Mouse (Mus musculus) ES-E14 (cell line): ENCODE results near the gene Capn1. TPM values are rescaled to one million over a fixed set of nuclear protein-coding genes. Genes with fewer than 3 reads are reported as not detected.
A peak's percentile ranks its signal among the peaks of the same experiment; 100 is the strongest.

ENCODE experiments used
- DNase-seq: peaks from one replicate; pipeline ENCODE4 v3.0.0-alpha.2; 2013; ENCODE audit warnings: low read depth, low spot score
- H3K27ac ChIP-seq: 2 replicates; pipeline ENCODE4 v1.5.1; 2012; ENCODE audit warnings: low read depth, mild to moderate bottlenecking, low read length, moderate library complexity, mixed read lengths; ENCODE audit not compliant: poor library complexity, insufficient read depth, severe bottlenecking
- H3K36me3 ChIP-seq: 2 replicates; pipeline ENCODE4 v1.6.1; 2012; ENCODE audit warnings: mild to moderate bottlenecking, low read length, moderate library complexity, mixed read lengths; ENCODE audit not compliant: control insufficient read depth, poor library complexity, insufficient read depth, severe bottlenecking
- H3K4me1 ChIP-seq, 2 experiments: fragments of 150-350 bp in 1 of 2; sonication (generic) in 1 of 2; 2 replicates each; pipeline ENCODE4 v1.6.1; 2012; ENCODE audit warnings: low read length in 2 of 2, mild to moderate bottlenecking in 1 of 2, mixed read lengths in 1 of 2; ENCODE audit not compliant: control insufficient read depth in 2 of 2, insufficient read depth in 2 of 2, poor library complexity in 1 of 2
- H3K4me3 ChIP-seq, 2 experiments: fragments of 150-350 bp in 1 of 2; sonication (generic) in 1 of 2; 2 replicates each; pipeline ENCODE4 v1.5.1; 2012; ENCODE audit warnings: low read length in 2 of 2, low read depth in 1 of 2, mild to moderate bottlenecking in 1 of 2, mixed read lengths in 1 of 2; ENCODE audit not compliant: insufficient read depth in 1 of 2, poor library complexity in 1 of 2, severe bottlenecking in 1 of 2
- H3K9ac ChIP-seq: 2 replicates; pipeline ENCODE4 v1.6.1; 2012; ENCODE audit warnings: low read depth, mild to moderate bottlenecking, low read length, mixed read lengths; ENCODE audit not compliant: poor library complexity, insufficient read depth, severe bottlenecking
- H3K9me3 ChIP-seq: fragments of 150-350 bp; sonication (generic); 2 replicates; pipeline ENCODE4 v1.6.1; 2012; ENCODE audit warnings: low read depth, mild to moderate bottlenecking, low read length; ENCODE audit not compliant: control insufficient read depth, insufficient read depth
- CHD2 ChIP-seq: IDR thresholded peaks from 2 replicates; pipeline ENCODE4 v1.6.1; 2014; ENCODE audit warnings: mild to moderate bottlenecking, low read depth, low read length, inconsistent platforms
- HCFC1 ChIP-seq: IDR thresholded peaks from 2 replicates; pipeline ENCODE4 v1.6.1; 2012; ENCODE audit warnings: low read length, inconsistent platforms, borderline replicate concordance; ENCODE audit not compliant: insufficient read depth
- MAFK ChIP-seq: IDR thresholded peaks from 2 replicates; pipeline ENCODE4 v1.6.1; 2014; ENCODE audit warnings: mild to moderate bottlenecking, low read depth, low read length, inconsistent platforms; ENCODE audit not compliant: insufficient read depth
- ZC3H11A ChIP-seq: IDR thresholded peaks from 2 replicates; pipeline ENCODE4 v1.6.1; 2012; ENCODE audit warnings: low read depth, mild to moderate bottlenecking, inconsistent platforms, low read length, borderline replicate concordance
- ZNF384 ChIP-seq: IDR thresholded peaks from 2 replicates; pipeline ENCODE4 v1.6.1; 2012; ENCODE audit warnings: low read depth, low read length, inconsistent platforms
- in situ Hi-C, 2 experiments: fragments of 600-800 bp; cut with MboI; formaldehyde crosslinking; loops; one replicate each; pipeline ENCODE4 v1.15.1; 2025; ENCODE audit warnings: low sequenced_read_pairs in 2 of 2, inconsistent platforms in 1 of 2; ENCODE audit not compliant: unreplicated experiment in 2 of 2
- total RNA-seq: library from RNA; depleted of rRNA; stranded (reverse); fragments of 300-350 nt; gene quantifications from 2 replicates; pipeline ENCODE4 v1.2.3, GENCODE M21; 2012

The Capn1 gene
- total RNA-seq, 1 experiment = 20.4 TPM

GRCm38 (mm10) chr19:5975676-5976075 is 40.0 kb downstream of the Capn1 start:
- H3K9ac ChIP-seq = no peak overlapping the region
- TF ChIP-seq ZC3H11A (no peak), HCFC1 (no peak), ZNF384 (no peak), MAFK (no peak), CHD2 (no peak)
- no peak for DNase-seq
- H3K9me3 ChIP-seq = no peaks in the 10 kb centered on the region
- H3K27ac ChIP-seq = no peak overlapping the region
- H3K4me3 ChIP-seq = no peak overlapping the region
- no peaks in the 10 kb centered on the region for H3K4me1 ChIP-seq
- in situ Hi-C loops = no loop called here
- H3K36me3 ChIP-seq = no peaks in the 10 kb centered on the region

GRCm38 (mm10) chr19:5975112-5975511 is 40.6 kb downstream of the Capn1 start:
- no peak overlapping the region for H3K4me3 ChIP-seq
- DNase-seq = no peak
- H3K27ac ChIP-seq = no peak overlapping the region
- no peaks in the 10 kb centered on the region for H3K4me1 ChIP-seq
- no peak overlapping the region for H3K9ac ChIP-seq
- in situ Hi-C loops = no loop called here
- H3K9me3 ChIP-seq = no peaks in the 10 kb centered on the region
- no peak for TF ChIP-seq ZC3H11A
- TF ChIP-seq HCFC1 = no peak
- no peak for TF ChIP-seq ZNF384
- TF ChIP-seq CHD2 = no peak
- no peak for TF ChIP-seq MAFK
- H3K36me3 ChIP-seq = no peaks in the 10 kb centered on the region

- Histone ChIP-seq H3K36me3 (no peaks in the 10 kb centered on the region), H3K27ac (no peak overlapping the region), H3K9me3 (no peaks in the 10 kb centered on the region), H3K9ac (no peak overlapping the region), H3K4me3 (no peak overlapping the region), H3K4me1 (peaks cover 3 to 5% of the 10 kb centered on the region in 2 experiments; a peak in 2 of 4 replicates)
- DNase-seq = no peak
- TF ChIP-seq HCFC1 = no peak
- TF ChIP-seq ZNF384 = no peak
- TF ChIP-seq ZC3H11A = no peak
- TF ChIP-seq MAFK = no peak
- TF ChIP-seq CHD2 = no peak
- in situ Hi-C loops = loop anchor here in 1 of 2 experiments (10.0 kb wide), 1 partner anchor 157 kb away; the partner anchor contains the start of gene Snx15
Measured at GRCm38 (mm10) chr19:5967664-5968063, 48.0 kb downstream of the Capn1 start.

GRCm38 (mm10) chr19:5966786-5967185 is 48.9 kb downstream of the Capn1 start:
- TF ChIP-seq MAFK (peak; percentile 79), ZC3H11A (no peak)
- peaks cover 5% of the 10 kb centered on the region in 2 experiments; a peak in 2 of 4 replicates for H3K4me1 ChIP-seq
- H3K9ac ChIP-seq = peak overlapping the region; percentile 9; the same call in 1 of the 2 replicates
- no peaks in the 10 kb centered on the region for H3K9me3 ChIP-seq
- H3K27ac ChIP-seq = 0 out of 2 replicates have a peak overlapping the region, but pooled peaks have one; percentile 9
- in situ Hi-C loops = loop anchor here in 1 of 2 experiments (10.0 kb wide), 1 partner anchor 158 kb away; the partner anchor contains the start of gene Snx15
- DNase-seq = no peak
- H3K4me3 ChIP-seq = no peak overlapping the region
- no peaks in the 10 kb centered on the region for H3K36me3 ChIP-seq
